Mouse (Mus musculus) G1E (cell line): ENCODE results near the gene Btf3.

Experiments
- CTCF ChIP-seq: IDR thresholded peaks from 2 replicates; pipeline ENCODE4 v1.5.1; 2012; ENCODE audit warnings: low read depth, low read length, inconsistent platforms, mixed read lengths
- GATA1 ChIP-seq: IDR thresholded peaks from 2 replicates; pipeline ENCODE4 v1.6.1; 2012; ENCODE audit warnings: borderline replicate concordance, low read length, inconsistent platforms, mixed read lengths
- GATA2 ChIP-seq: IDR thresholded peaks from 2 replicates; pipeline ENCODE4 v1.6.1; 2012; ENCODE audit warnings: low read depth, low read length, inconsistent platforms, borderline replicate concordance

GRCm38 (mm10) chr13:98354871-98355558, 38.2 kb upstream of the Btf3 start:
- TF ChIP-seq CTCF (no peak), GATA2 (no peak), GATA1 (no peak)
